Mouse (Mus musculus) MEL (cell line): Measurements from ENCODE around the gene Fam81a.

Source experiments
- CHD1 ChIP-seq: IDR thresholded peaks from 2 replicates; pipeline ENCODE4 v1.6.1; 2012; ENCODE audit warnings: low read depth, mild to moderate bottlenecking, inconsistent platforms, low read length, improper control_type of control experiment
- CTCF ChIP-seq, 3 experiments: IDR thresholded peaks in 2 of 3; conservative IDR thresholded peaks in 1 of 3; 2 replicates each; pipeline ENCODE4 v1.5.1; 2011 to 2012; ENCODE audit warnings: low read length in 3 of 3, low read depth in 2 of 3, mild to moderate bottlenecking in 2 of 3, improper control_type of control experiment in 1 of 3, inconsistent platforms in 1 of 3, mixed read lengths in 1 of 3, moderate library complexity in 1 of 3; ENCODE audit not compliant: control insufficient read depth in 1 of 3, insufficient read depth in 1 of 3, poor library complexity in 1 of 3, severe bottlenecking in 1 of 3
- EP300 ChIP-seq, 2 experiments: IDR thresholded peaks; 2 replicates each; pipeline ENCODE4 v1.6.1; 2011; ENCODE audit warnings: improper control_type of control experiment in 2 of 2, low read length in 2 of 2, low read depth in 1 of 2, mild to moderate bottlenecking in 1 of 2
- GATA1 ChIP-seq: IDR thresholded peaks from 2 replicates; pipeline ENCODE4 v1.6.1; 2011; ENCODE audit warnings: low read depth, low read length, improper control_type of control experiment
- HCFC1 ChIP-seq: IDR thresholded peaks from 2 replicates; pipeline ENCODE4 v1.6.1; 2012; ENCODE audit warnings: low read depth, mild to moderate bottlenecking, inconsistent platforms, low read length, improper control_type of control experiment, moderate library complexity
- MEF2A ChIP-seq: IDR thresholded peaks from 2 replicates; pipeline ENCODE4 v1.6.1; 2014; ENCODE audit warnings: low read depth, mild to moderate bottlenecking, inconsistent platforms, low read length, improper control_type of control experiment; ENCODE audit not compliant: poor library complexity, insufficient replicate concordance, severe bottlenecking; ENCODE audit errors: extremely low read depth
- MYB ChIP-seq: IDR thresholded peaks from 2 replicates; pipeline ENCODE4 v1.6.1; 2011; ENCODE audit warnings: mild to moderate bottlenecking, low read depth, low read length, improper control_type of control experiment
- POLR2A ChIP-seq, 2 experiments: IDR thresholded peaks; 2 replicates each; pipeline ENCODE4 v1.6.1; 2011 to 2012; ENCODE audit warnings: low read length in 2 of 2, mild to moderate bottlenecking in 2 of 2, control low read depth in 1 of 2, improper control_type of control experiment in 1 of 2, low read depth in 1 of 2, moderate library complexity in 1 of 2; ENCODE audit not compliant: control insufficient read depth in 1 of 2, insufficient read depth in 1 of 2, poor library complexity in 1 of 2
- RCOR1 ChIP-seq: IDR thresholded peaks from 2 replicates; pipeline ENCODE4 v1.6.1; 2012; ENCODE audit warnings: low read depth, mild to moderate bottlenecking, inconsistent platforms, low read length, improper control_type of control experiment
- SMC3 ChIP-seq: IDR thresholded peaks from 2 replicates; pipeline ENCODE4 v1.6.1; 2011; ENCODE audit warnings: low read depth, low read length, improper control_type of control experiment
- TCF12 ChIP-seq: IDR thresholded peaks from 2 replicates; pipeline ENCODE4 v1.6.1; 2014; ENCODE audit warnings: low read depth, mild to moderate bottlenecking, inconsistent platforms, low read length, improper control_type of control experiment, moderate library complexity
- ZNF384 ChIP-seq: IDR thresholded peaks from 2 replicates; pipeline ENCODE4 v1.6.1; 2012; ENCODE audit warnings: low read depth, mild to moderate bottlenecking, inconsistent platforms, low read length, improper control_type of control experiment

DNA sequence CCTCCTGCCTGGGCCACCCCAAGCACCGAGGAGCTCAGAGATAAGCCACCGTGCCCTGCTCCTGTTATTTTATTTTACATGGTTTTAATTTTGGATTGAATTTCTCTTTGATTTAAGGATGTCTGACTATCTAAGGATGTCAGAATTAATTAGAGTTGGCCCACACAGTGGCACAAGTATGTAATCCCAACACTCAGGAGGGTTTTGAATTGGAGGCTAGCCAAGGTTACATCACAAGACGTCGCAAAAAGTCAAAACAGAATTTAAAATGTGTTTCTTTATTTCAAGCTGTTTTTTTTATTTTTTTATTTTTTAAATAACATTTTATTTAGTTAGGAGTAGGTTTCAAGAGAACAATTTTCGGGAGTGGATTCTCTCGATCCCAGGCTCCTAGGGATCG lies 31.5 kb downstream of the Fam81a start:
- no peak for TF ChIP-seq CHD1
- no peak for TF ChIP-seq GATA1
- no peak for TF ChIP-seq RCOR1
- TF ChIP-seq HCFC1: no peak
- TF ChIP-seq MEF2A: no peak
- no peak for TF ChIP-seq SMC3
- no peak for TF ChIP-seq ZNF384
- no peak for TF ChIP-seq POLR2A (IDR thresholded peaks at IDR 0.05; ENCODE audit: control insufficient read depth in 1 of 2, insufficient read depth in 1 of 2, low read depth in 1 of 2, low read length in 2 of 2, poor library complexity in 1 of 2)
- TF ChIP-seq CTCF (IDR thresholded peaks at IDR 0.05 in 2 of 3, conservative IDR thresholded peaks at IDR 0.05 in 1 of 3; ENCODE audit: control insufficient read depth in 1 of 3, insufficient read depth in 1 of 3, low read depth in 2 of 3, low read length in 3 of 3, poor library complexity in 1 of 3, severe bottlenecking in 1 of 3): no peak
- TF ChIP-seq TCF12: no peak
- no peak for TF ChIP-seq EP300 (IDR thresholded peaks at IDR 0.05; ENCODE audit: low read depth in 1 of 2, low read length in 2 of 2)
- TF ChIP-seq MYB: no peak
